Mouse (Mus musculus): ENCODE measurements around the gene Stxbp6.

DNA sequence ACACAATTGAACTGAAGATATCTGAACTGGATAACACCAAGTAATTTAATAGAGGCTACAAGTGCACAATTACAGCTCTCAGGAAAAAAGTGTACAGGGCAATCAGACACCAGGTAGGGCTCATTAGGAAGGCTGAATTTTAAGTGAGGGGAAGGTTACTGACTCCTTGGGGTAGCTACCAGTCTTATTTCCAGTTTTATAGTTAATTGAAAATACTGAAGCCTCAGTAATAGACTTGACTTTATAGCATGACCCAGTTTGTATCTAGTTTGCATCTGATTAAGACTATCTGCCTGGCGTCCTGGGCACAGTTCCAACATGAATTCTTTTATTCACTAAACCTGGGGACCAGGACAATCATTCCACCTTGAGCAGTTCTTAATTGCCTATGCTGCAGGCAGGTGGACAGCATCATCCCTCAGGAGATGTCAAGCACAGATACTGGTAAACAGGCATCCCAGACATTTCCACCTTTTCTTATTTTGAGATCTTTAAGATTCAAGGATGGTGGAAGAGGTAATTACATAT, 171.2 kb downstream of the Stxbp6 start:
- TF ChIP-seq TAL1 (IDR thresholded peaks at IDR 0.05; ENCODE audit: low read length) (no peak), GATA1 (IDR thresholded peaks at IDR 0.05; ENCODE audit: low read length) (no peak)

Measured in erythroblast, embryonic 14.5 days (primary cell).